Mouse (Mus musculus) lung, adult 2 months (tissue): ENCODE data around the gene Gm5431.

Experiments used
- CTCF ChIP-seq: fragments of 200-500 bp; IDR thresholded peaks from 2 replicates; pipeline ENCODE4 v1.5.1; 2011; ENCODE audit warnings: mild to moderate bottlenecking, low read length, control low read depth; ENCODE audit not compliant: insufficient read depth
- POLR2A ChIP-seq: fragments of 200-500 bp; IDR thresholded peaks from 2 replicates; pipeline ENCODE4 v1.6.1; 2011; ENCODE audit warnings: low read depth, mild to moderate bottlenecking, control low read depth, low read length, borderline replicate concordance; ENCODE audit errors: extremely low read depth

DNA sequence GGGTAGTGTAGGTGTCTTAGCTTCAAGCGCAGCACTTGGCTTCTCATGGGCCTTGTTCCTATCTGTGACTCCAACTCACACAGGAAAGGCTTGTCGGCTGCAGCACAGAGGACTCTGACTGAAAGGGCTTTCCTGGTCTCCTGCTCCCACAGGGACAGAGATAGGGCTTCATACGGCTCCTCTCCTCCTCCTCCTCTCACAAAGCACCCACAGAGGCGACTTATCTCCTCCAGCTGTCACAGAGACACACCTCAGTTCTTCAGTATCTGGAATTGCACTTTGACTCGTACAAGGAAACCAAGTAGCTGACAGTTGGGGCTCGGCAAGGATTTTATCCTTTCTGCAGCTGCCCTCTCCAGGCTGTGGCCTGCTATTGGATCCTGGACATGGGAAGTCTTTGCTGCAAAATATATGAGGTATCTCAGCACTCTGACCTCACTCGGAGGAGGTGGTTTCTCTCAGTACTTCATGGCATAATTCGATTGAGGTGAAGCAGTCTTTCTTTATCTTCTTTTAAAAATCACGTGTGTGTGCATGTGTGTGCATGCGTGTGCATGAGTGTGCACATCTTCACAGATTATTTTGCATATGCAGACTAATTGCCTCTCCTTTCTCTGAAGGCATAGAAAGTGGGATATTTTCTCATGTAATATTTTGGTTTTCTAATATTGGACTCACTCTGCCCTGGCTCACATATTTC is 28.3 kb downstream of the Gm5431 start:
- TF ChIP-seq POLR2A: no peak
- TF ChIP-seq CTCF: no peak
